Mouse (Mus musculus): ENCODE data around the gene Bnipl.

DNA sequence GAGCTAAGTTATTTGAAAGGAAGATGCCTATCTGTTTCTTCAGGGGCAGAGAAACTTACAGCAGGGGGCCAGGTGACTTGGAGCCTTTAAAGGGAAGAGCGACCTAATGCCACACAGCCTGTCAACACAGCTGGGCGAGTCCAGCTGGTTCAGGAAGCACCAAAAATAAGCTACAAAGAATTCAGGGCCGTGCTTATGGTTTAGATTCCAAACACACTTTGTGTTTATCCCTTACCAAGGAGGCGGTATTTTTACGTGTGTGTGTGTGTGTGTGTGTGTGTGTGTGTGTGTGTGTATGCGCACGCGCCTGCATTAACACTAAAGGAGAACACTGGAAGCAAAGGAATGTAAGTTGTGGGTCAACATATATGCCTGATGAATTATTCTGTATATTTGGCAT, 29.8 kb upstream of the Bnipl start:
- TF ChIP-seq POLR2A (IDR thresholded peaks at IDR 0.05; ENCODE audit: low read depth, low read length) (no peak), CTCF (conservative IDR thresholded peaks at IDR 0.05; ENCODE audit: insufficient read depth, insufficient read length, low read depth, low read length) (no peak)

Measured in kidney, adult 2 months (tissue).